Comparison of ENCODE assay signal across 8 mouse cellular contexts in the genomic region with DNA sequence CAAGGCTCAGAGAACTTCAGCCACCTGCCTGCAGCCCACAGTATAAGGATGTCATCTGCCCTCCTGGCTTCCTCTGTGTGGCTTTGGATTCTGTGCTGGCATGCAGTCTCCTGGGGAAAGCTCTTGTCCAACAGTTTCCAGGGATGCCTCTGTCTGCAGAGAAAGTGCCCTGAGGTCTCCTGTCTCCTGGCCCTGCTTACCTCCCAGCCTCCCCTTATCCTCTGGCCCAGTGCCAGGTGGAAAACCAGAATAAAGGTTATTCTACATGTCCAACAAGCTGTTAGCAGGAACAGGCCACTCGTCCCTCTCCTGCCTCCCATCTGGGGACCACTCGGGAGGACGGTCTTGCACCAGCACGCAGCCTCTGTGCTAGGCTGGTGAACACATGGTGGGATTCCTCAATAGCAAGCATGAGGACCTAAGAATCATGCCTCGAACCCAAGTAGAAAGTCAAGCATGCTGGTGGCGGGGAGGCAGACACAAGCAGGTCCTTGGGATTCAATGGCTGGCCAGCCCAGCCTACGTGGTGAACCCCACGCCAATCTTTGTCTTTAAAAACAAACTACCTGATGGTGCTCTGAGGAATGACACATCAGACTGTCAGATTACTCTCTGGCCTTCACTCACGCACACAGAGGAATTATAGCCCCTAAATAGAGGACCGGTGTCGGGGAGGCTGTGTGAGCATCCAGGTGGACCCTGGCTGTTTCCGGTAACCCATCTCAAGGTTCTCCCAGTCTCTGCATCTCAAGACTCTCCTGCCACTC.
A peak's percentile ranks its signal among the peaks of the same experiment; 100 is the strongest.
DNase-seq lines count a peak whose midpoint lies in the region; ATAC-seq and TF ChIP-seq lines count a peak whose summit lies in the region.
"Had no signal": no experiment of that assay in that cellular context is flagged by ENCODE, and none has a peak within 500 bp of the region (broad histone marks: within the 10 kb centered on the region; RNA-seq: fewer than 3 reads in every experiment).

No protein-coding gene starts in this region.

- H3K9ac ChIP-seq in kidney, embryonic 15.5 days = no peak overlapping the region
- peak overlapping the region; percentile 51 for H3K9ac ChIP-seq in CH12.LX (ENCODE audit: insufficient read depth, low read depth)
- no peak overlapping the region for H3K9ac ChIP-seq in intestine, embryonic 15.5 days
- H3K9ac ChIP-seq: midbrain, embryonic 12.5 days had no signal

- H3K4me3 ChIP-seq in kidney, embryonic 15.5 days (replicated peaks) = no peak overlapping the region
- H3K4me3 ChIP-seq in kidney, adult 2 months (ENCODE audit: insufficient read depth, low read depth, low read length) = no peak overlapping the region
- H3K4me3 ChIP-seq in C2C12 (ENCODE audit: insufficient read depth, poor library complexity, severe bottlenecking) = no peak overlapping the region
- peak overlapping the region in 1 of 3 experiments; percentile 42 for H3K4me3 ChIP-seq in CH12.LX (replicated peaks in 1 of 3; ENCODE audit: low read depth in 2 of 3, low read length in 2 of 3, poor library complexity in 1 of 3)
- no peak overlapping the region for H3K4me3 ChIP-seq in intestine, embryonic 15.5 days (replicated peaks)
- H3K4me3 ChIP-seq: midbrain, embryonic 12.5 days had no signal

- 85% methylated on average over 12 of the region's 12 CpGs for WGBS in kidney, embryonic 15.5 days
- WGBS in kidney, adult 2 months = 87% methylated on average over 12 of the region's 12 CpGs
- WGBS in intestine, embryonic 15.5 days = 81% methylated on average over 12 of the region's 12 CpGs

- peak overlapping the region; percentile 88; the same call in 1 of the 2 replicates for H3K27ac ChIP-seq in kidney, embryonic 15.5 days
- no peak overlapping the region for H3K27ac ChIP-seq in kidney, adult 2 months (ENCODE audit: insufficient read depth, low read depth, low read length)
- H3K27ac ChIP-seq in CH12.LX (ENCODE audit: insufficient read depth, low read depth) = peak overlapping the region; percentile 98
- H3K27ac ChIP-seq in intestine, embryonic 15.5 days = peak overlapping the region; percentile 87; the same call in 1 of the 2 replicates

- no peak for ATAC-seq in kidney, embryonic 15.5 days (replicated peaks; ENCODE audit: low FRiP score)
- ATAC-seq in intestine, embryonic 15.5 days = no peak
- ATAC-seq in megakaryocyte progenitor cell, adult 5-6 weeks (replicated peaks; ENCODE audit: poor library complexity) = no peak

- H3K27me3 ChIP-seq in kidney, embryonic 15.5 days = no peaks in the 10 kb centered on the region
- H3K27me3 ChIP-seq in kidney, adult 2 months (replicated peaks; ENCODE audit: control insufficient read depth, insufficient read depth, low read length) = no peaks in the 10 kb centered on the region
- no peaks in the 10 kb centered on the region for H3K27me3 ChIP-seq in C2C12 (ENCODE audit: control insufficient read depth, insufficient read depth, insufficient read length)
- no peaks in the 10 kb centered on the region for H3K27me3 ChIP-seq in CH12.LX (replicated peaks)
- no peaks in the 10 kb centered on the region for H3K27me3 ChIP-seq in intestine, embryonic 15.5 days (replicated peaks)
- H3K27me3 ChIP-seq: midbrain, embryonic 12.5 days had no signal

- no peak for TF ChIP-seq RAD21 in CH12.LX (IDR thresholded peaks at IDR 0.05; ENCODE audit: low read depth, low read length)

- no peak overlapping the region for H3K4me2 ChIP-seq in kidney, embryonic 15.5 days
- H3K4me2 ChIP-seq in CH12.LX (ENCODE audit: insufficient read depth, low read depth, poor library complexity, severe bottlenecking) = peak overlapping the region; percentile 67
- no peak overlapping the region for H3K4me2 ChIP-seq in intestine, embryonic 15.5 days (replicated peaks)
- H3K4me2 ChIP-seq: midbrain, embryonic 12.5 days had no signal

- no peak for TF ChIP-seq CTCF in kidney, adult 2 months (conservative IDR thresholded peaks at IDR 0.05; ENCODE audit: insufficient read depth, insufficient read length, low read depth, low read length)
- TF ChIP-seq CTCF in C2C12 (IDR thresholded peaks at IDR 0.05; ENCODE audit: control insufficient read depth, insufficient read depth, insufficient read length) (no peak), CH12.LX (conservative IDR thresholded peaks at IDR 0.05 in 1 of 2, IDR thresholded peaks at IDR 0.05 in 1 of 2; ENCODE audit: low read depth in 2 of 2, low read length in 2 of 2) (no peak)

- peaks cover 85% of the 10 kb centered on the region for H3K79me3 ChIP-seq in C2C12 (ENCODE audit: low read depth)

- peaks cover 100% of the 10 kb centered on the region for H3K79me2 ChIP-seq in C2C12 (ENCODE audit: control insufficient read depth, insufficient read depth)
- peaks cover 20% of the 10 kb centered on the region for H3K79me2 ChIP-seq in CH12.LX (replicated peaks; ENCODE audit: control insufficient read depth, extremely low read depth, insufficient read depth, poor library complexity, severe bottlenecking)

- in situ Hi-C loops in CH12.LX (cut with MboI; ENCODE audit: low pct_ligation_motif_present, low pct_unique_long_range_greater_than_20kb, low sequenced_read_pairs) = loop anchor here (5.0 kb wide), 2 partner anchors 47 to 63 kb away; no protein-coding TSS in a partner anchor

- no peaks in the 10 kb centered on the region for H3K36me3 ChIP-seq in kidney, embryonic 15.5 days
- no peaks in the 10 kb centered on the region for H3K36me3 ChIP-seq in kidney, adult 2 months (ENCODE audit: control insufficient read depth, insufficient read depth, low read length)
- H3K36me3 ChIP-seq in C2C12 (ENCODE audit: control insufficient read depth, insufficient read depth) (peaks cover 16% of the 10 kb centered on the region), CH12.LX (replicated peaks in 1 of 2; ENCODE audit: control insufficient read depth in 1 of 2, insufficient read depth in 1 of 2, low read length in 1 of 2) (peaks cover 3 to 36% of the 10 kb centered on the region in 2 experiments)
- H3K36me3 ChIP-seq in intestine, embryonic 15.5 days = no peaks in the 10 kb centered on the region
- H3K36me3 ChIP-seq: midbrain, embryonic 12.5 days had no signal

- DNase-seq in kidney, adult 2 months = no peak
- no peak for DNase-seq in CH12.LX (ENCODE audit: extremely low read depth)
- no peak for DNase-seq in Muller cell, postnatal 12 days (ENCODE audit: inconsistent ontology term)

- dilution Hi-C loops in CH12.LX (cut with MboI; ENCODE audit: extremely low pct_ligation_motif_present, extremely low pct_unique_long_range_greater_than_20kb, low sequenced_read_pairs) = no loop called here

- peak overlapping the region; percentile 21 for H3ac ChIP-seq in C2C12 (ENCODE audit: control insufficient read depth, insufficient read length, low read depth)

- no peaks in the 10 kb centered on the region for H3K9me3 ChIP-seq in kidney, embryonic 15.5 days (replicated peaks)
- H3K9me3 ChIP-seq in CH12.LX (replicated peaks; ENCODE audit: low read length) = no peaks in the 10 kb centered on the region
- no peaks in the 10 kb centered on the region for H3K9me3 ChIP-seq in intestine, embryonic 15.5 days
- H3K9me3 ChIP-seq: midbrain, embryonic 12.5 days had no signal

- no peak for TF ChIP-seq POLR2A in kidney, adult 2 months (IDR thresholded peaks at IDR 0.05; ENCODE audit: low read depth, low read length)
- TF ChIP-seq POLR2A in CH12.LX (IDR thresholded peaks at IDR 0.05; ENCODE audit: low read depth, low read length) = no peak

- no peak; the same call in 1 of the 2 replicates for TF ChIP-seq EP300 in CH12.LX (IDR thresholded peaks at IDR 0.05; ENCODE audit: low read length)

- H3K4me1 ChIP-seq in kidney, embryonic 15.5 days = peaks cover 96% of the 10 kb centered on the region
- peaks cover 41% of the 10 kb centered on the region for H3K4me1 ChIP-seq in kidney, adult 2 months (ENCODE audit: control insufficient read depth, insufficient read depth, low read length)
- H3K4me1 ChIP-seq in CH12.LX (ENCODE audit: control insufficient read depth in 1 of 2, insufficient read depth in 2 of 2) = peaks cover 85 to 97% of the 10 kb centered on the region in 2 experiments
- H3K4me1 ChIP-seq in intestine, embryonic 15.5 days (replicated peaks) = peaks cover 88% of the 10 kb centered on the region

TF ChIP-seq in C2C12, 6 proteins besides CTCF, POLR2A, EP300 and RAD21:
- no peak for TF ChIP-seq MYOD1 (IDR thresholded peaks at IDR 0.05; ENCODE audit: control insufficient read depth, insufficient read length, low read depth)
- TF ChIP-seq MYOG (IDR thresholded peaks at IDR 0.05; ENCODE audit: control insufficient read depth, extremely low read depth, insufficient read length) = no peak
- no peak for TF ChIP-seq MAX (IDR thresholded peaks at IDR 0.05)

TF ChIP-seq in CH12.LX, 34 proteins besides CTCF, POLR2A, EP300 and RAD21:
- TF ChIP-seq NELFE (IDR thresholded peaks at IDR 0.05; ENCODE audit: low read depth, low read length) (peak; percentile 50), ZC3H11A (IDR thresholded peaks at IDR 0.05; ENCODE audit: low read depth, low read length) (no peak), MAFK (IDR thresholded peaks at IDR 0.05; ENCODE audit: insufficient replicate concordance, low read length) (no peak), TCF12 (IDR thresholded peaks at IDR 0.05; ENCODE audit: low read depth, low read length) (no peak), ETS1 (conservative IDR thresholded peaks at IDR 0.05; ENCODE audit: low read depth, low read length) (no peak), CHD1 (IDR thresholded peaks at IDR 0.05; ENCODE audit: low read depth, low read length) (0 out of 2 replicates have a peak, but pooled peaks have one; percentile 64)
